Mouse (Mus musculus) layer of hippocampus, adult 2 months (tissue): Measurements from ENCODE around the gene Nkain4. TPM values are rescaled to one million over a fixed set of nuclear protein-coding genes. Genes with fewer than 3 reads are reported as not detected.

Source experiments
- DNase-seq, 2 experiments: peaks; one replicate each; pipeline ENCODE4 v3.0.0; 2022; ENCODE audit warnings: low spot score in 2 of 2
- H3K27ac ChIP-seq: fragments of 200-600 bp; 2 replicates; pipeline ENCODE4 v1.8.1; 2022
- H3K4me3 ChIP-seq: fragments of 200-600 bp; 2 replicates; pipeline ENCODE4 v1.8.1; 2022; ENCODE audit warnings: mild to moderate bottlenecking
- CTCF ChIP-seq: fragments of 200-600 bp; conservative IDR thresholded peaks from 2 replicates; pipeline ENCODE4 v1.8.1; 2022; ENCODE audit warnings: antibody characterized with exemption, mild to moderate bottlenecking, moderate library complexity
- total RNA-seq, 2 experiments: library from RNA; stranded (reverse); gene quantifications; 2 replicates each; pipeline ENCODE4 v1.2.3; 2021

The Nkain4 gene
- total RNA-seq, 2 experiments from 2014 or later = 54.3 to 55.1 TPM

DNA sequence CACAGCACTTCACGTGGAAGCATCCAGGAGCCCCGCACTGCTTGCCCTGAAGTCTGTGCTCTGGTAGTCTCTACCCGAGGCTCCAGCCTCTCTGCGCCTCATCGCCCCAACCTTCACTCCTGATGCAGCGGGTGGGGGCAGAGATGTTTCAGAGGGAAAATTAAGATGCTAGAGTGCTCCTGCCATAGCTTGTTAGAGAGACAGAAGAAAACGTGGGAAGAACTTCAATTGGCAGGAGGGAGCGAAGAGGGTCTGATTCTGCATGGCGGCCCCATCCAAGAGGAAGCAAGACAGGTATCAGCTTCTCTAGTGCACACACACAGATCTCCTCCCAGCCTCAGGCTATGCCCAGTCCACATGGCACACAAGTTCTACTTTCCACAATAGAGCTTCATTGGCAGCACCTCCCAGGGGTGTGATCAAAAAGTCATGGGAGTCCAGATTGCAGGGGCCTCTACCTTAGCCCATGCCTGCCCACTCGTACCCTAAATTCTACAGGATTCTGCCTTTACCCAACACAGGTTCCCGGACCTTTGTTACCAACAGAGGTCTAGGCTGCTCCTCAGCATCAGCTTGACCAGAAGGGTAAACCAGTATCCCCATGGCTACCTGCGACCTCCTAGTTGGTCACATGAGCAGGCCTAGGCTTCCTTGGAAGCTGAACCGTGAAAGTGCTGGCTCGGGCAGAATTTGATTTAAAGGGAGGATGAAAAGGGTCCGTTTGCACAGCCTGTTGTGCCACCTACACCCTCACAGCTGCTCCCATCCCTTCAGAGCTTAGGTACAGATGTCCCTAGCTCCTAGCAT lies 57.5 kb downstream of the Nkain4 start:
- Histone ChIP-seq H3K4me3 (no peak overlapping the region), H3K27ac (peak overlapping the region; percentile 99)
- TF ChIP-seq CTCF = no peak
- DNase-seq = peak in 1 of 2 experiments; percentile 29

- Histone ChIP-seq H3K27ac (peak overlapping the region; percentile 99), H3K4me3 (peak overlapping the region; percentile 81; the same call in 1 of the 2 replicates)
- TF ChIP-seq CTCF = no peak; the same call in 1 of the 2 replicates
- DNase-seq = no peak
Measured at GRCm38 (mm10) chr2:180895837-180896525, 58.5 kb downstream of the Nkain4 start.

DNA sequence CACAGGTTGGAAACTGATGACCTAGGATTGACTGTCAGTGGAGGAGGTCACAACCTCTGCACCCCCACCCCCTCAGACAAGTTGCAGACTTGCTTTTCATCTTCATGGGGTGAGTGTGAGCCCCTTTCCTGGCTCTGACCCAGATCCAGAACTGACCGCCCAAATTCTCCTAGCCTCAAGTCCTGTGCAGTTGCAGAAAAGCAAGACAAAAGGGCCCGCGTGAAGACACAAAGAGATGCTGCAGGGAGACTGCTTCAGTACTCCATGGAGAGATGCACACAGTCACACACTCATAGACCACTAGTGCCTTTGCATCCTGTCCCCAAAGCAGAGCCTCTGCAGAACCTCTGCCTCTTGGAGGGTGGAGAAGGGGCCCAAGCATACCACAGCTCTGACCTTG lies 59.2 kb downstream of the Nkain4 start:
- no peak for DNase-seq
- TF ChIP-seq CTCF = no peak
- Histone ChIP-seq H3K4me3 (peak overlapping the region; percentile 81), H3K27ac (peak overlapping the region; percentile 99)

GRCm38 (mm10) chr2:180894734-180895133 lies 59.8 kb downstream of the Nkain4 start:
- peak; percentile 93 to 94 for DNase-seq
- Histone ChIP-seq H3K4me3 (peak overlapping the region; percentile 81), H3K27ac (peak overlapping the region; percentile 99)
- peak; percentile 90 for TF ChIP-seq CTCF

- no peak for TF ChIP-seq CTCF
- Histone ChIP-seq H3K27ac (peak overlapping the region; percentile 99), H3K4me3 (peak overlapping the region; percentile 81)
- DNase-seq = peak in 1 of 2 experiments; percentile 41
Measured at GRCm38 (mm10) chr2:180894029-180894623, 60.4 kb downstream of the Nkain4 start.

DNA sequence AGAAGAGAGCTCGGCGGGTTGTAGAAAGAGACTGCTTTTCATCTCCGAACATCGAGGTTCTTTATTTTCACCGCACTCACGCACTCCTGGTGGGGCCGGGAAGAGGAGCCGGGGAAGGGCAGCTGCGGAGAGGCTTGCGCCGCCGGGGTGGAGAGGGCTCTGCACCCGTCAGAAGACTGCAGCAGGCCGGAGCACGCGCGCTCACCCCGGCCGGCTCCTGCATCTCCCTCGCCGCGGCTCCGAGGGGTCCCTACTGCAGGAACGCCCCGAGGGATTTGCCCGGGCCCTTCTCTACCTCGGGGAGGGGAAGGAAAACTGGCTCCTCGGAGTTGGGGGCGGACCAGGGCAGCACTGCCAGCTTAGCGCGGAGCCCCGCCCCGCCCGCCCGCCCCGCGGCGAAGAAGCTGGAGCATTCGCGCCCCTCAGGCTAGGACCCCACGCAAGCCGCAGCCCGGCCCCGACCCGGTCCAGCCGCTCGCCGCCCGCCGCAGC lies 60.9 kb downstream of the Nkain4 start:
- peak; percentile 32 to 68 for DNase-seq
- no peak for TF ChIP-seq CTCF
- peak overlapping the region; percentile 81 for H3K4me3 ChIP-seq
- peak overlapping the region; percentile 99 for H3K27ac ChIP-seq

DNA sequence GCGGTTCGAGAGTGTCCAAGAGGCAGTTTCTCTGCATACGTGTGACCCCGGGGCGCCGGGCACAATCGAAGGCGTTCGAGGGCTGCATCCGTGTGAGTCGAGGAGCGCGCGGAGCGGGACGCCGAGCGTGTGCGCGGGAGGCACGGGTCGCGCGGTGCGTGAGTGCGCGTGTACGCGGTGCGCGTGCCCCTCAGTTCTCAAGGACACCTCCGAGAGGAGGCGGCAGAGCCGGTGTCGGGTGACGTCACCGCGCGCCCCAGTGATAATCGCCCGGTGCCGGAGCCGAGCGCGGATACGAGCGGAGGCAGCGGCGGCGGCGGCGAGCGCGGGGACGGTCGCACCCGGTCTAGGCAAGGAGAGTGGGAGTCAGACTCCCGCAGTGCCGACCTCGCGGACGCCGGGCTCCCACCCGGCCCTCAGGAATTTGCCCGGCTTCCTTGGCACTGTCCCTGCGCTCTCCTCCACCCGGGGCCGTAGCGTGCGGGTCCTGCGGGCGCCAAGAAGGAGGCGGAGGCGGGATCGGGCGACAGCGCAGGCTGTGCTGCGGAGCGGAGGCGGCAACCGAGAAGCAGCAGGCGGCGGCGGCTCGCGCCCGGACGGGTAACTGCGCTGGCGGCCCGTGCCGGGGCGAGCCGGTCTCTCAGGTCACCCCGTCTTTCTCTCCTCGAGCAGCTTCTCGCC lies 61.5 kb downstream of the Nkain4 start:
- H3K4me3 ChIP-seq = peak overlapping the region; percentile 81
- no peak for TF ChIP-seq CTCF

GRCm38 (mm10) chr2:180891835-180892323 lies 62.6 kb downstream of the Nkain4 start:
- no peak for TF ChIP-seq CTCF
- peak overlapping the region; percentile 81 for H3K4me3 ChIP-seq
- peak overlapping the region; percentile 99 for H3K27ac ChIP-seq
- no peak for DNase-seq

More for the DNA sequence above, 61.5 kb downstream of the Nkain4 start:
- peak; percentile 90 to 91 for DNase-seq
- H3K27ac ChIP-seq = peak overlapping the region; percentile 99

- Histone ChIP-seq H3K4me3 (peak overlapping the region; percentile 81), H3K27ac (peak overlapping the region; percentile 99)
- peak; percentile 69 to 74 for DNase-seq
- no peak for TF ChIP-seq CTCF
Measured at GRCm38 (mm10) chr2:180891075-180891834, 63.2 kb downstream of the Nkain4 start.

DNA sequence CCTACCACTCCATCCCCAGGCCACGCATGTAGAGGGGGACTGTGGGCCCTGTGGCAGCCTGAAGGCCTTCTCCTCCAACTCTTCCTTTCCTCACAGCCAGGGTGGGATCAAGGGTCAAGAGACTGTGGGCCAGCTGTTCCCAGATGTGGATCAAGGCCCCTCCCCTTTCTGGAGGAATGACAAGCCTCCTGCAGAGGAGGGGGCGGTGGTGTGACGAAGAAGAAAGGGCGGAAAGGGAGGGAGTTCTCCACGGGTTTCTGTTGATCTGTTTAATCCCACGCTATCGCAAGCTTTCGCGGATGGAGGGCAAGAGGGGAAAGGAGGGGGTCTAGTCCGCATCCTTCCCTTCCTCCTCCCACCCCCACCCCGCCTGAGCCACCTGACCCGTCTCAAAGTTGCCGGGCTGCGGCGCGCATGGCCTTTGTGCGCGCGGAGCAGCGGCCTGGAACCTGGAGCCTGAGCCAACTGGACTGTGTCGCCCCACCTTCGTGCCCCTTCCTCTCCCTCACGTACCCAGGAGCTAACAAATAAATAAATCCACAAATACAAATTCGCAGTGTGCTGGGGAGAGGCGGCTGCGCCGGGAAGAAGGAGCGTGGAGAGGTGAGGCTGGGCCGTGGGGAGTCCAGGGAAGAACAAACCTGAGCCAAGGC lies 64.0 kb downstream of the Nkain4 start:
- TF ChIP-seq CTCF = no peak
- H3K4me3 ChIP-seq = peak overlapping the region; percentile 81
- DNase-seq = no peak
- H3K27ac ChIP-seq = peak overlapping the region; percentile 99

GRCm38 (mm10) chr2:180889921-180890280 lies 64.6 kb downstream of the Nkain4 start:
- peak overlapping the region; percentile 99; the same call in 1 of the 2 replicates for H3K27ac ChIP-seq
- no peak for TF ChIP-seq CTCF
- DNase-seq = no peak
- no peak overlapping the region for H3K4me3 ChIP-seq
